Mouse (Mus musculus) forebrain, embryonic 16.5 days (tissue): Measurements from ENCODE around the gene Arfrp1. TPM values are rescaled to one million over a fixed set of nuclear protein-coding genes. Genes with fewer than 3 reads are reported as not detected.

ENCODE experiments used
- ATAC-seq: fragments of 200-750 bp; cut with Nextera tagmentation; 2 replicates; pipeline ENCODE4 v1.8.0; 2017; ENCODE audit warnings: mild to moderate bottlenecking, moderate library complexity
- H3K27ac ChIP-seq: fragments of 300-500 bp; sonication (generic); 2 replicates; pipeline ENCODE4 v1.5.1; 2014; ENCODE audit warnings: low read length, control low read depth
- H3K27me3 ChIP-seq: fragments of 300-500 bp; sonication (generic); replicated peaks from 2 replicates; pipeline ENCODE4 v1.6.1; 2014; ENCODE audit warnings: low read length; ENCODE audit not compliant: control insufficient read depth, insufficient read depth
- H3K36me3 ChIP-seq: fragments of 300-500 bp; sonication (generic); 2 replicates; pipeline ENCODE4 v1.6.1; 2014; ENCODE audit not compliant: control insufficient read depth, insufficient read depth
- H3K4me1 ChIP-seq: fragments of 300-500 bp; sonication (generic); replicated peaks from 2 replicates; pipeline ENCODE4 v1.6.1; 2014; ENCODE audit warnings: low read length; ENCODE audit not compliant: control insufficient read depth, insufficient read depth
- H3K4me2 ChIP-seq: fragments of 300-500 bp; sonication (generic); 2 replicates; pipeline ENCODE4 v1.6.1; 2014; ENCODE audit warnings: mild to moderate bottlenecking, low read length, control low read depth
- H3K4me3 ChIP-seq: fragments of 300-500 bp; sonication (generic); replicated peaks from 2 replicates; pipeline ENCODE4 v1.5.1; 2014; ENCODE audit warnings: mild to moderate bottlenecking, low read length, control low read depth
- H3K9ac ChIP-seq: fragments of 300-500 bp; sonication (generic); replicated peaks from 2 replicates; pipeline ENCODE4 v1.6.1; 2014; ENCODE audit warnings: low read depth, low read length, control low read depth
- H3K9me3 ChIP-seq: fragments of 300-500 bp; sonication (generic); 2 replicates; pipeline ENCODE4 v1.6.1; 2016; ENCODE audit warnings: low read length; ENCODE audit not compliant: control insufficient read depth
- WGBS: fragments of 180-500 bp; shearing (Covaris S2); extraction: QIAGEN DNeasy Blood & Tissue Kit; methylation state at CpG from one replicate; pipeline ENCODE4 v1.1.7; 2014; 5-methylcytosine and 5-hydroxymethylcytosine counted together
- polyA plus RNA-seq: library from polyadenylated mRNA; unstranded; fragments of >200 nt; fragmentation: Nextera tagmentation; extraction: Ambion mirVana; gene quantifications from 2 replicates; pipeline ENCODE4 v1.2.1, GENCODE M21; 2015

The Arfrp1 gene
- polyA plus RNA-seq, 1 experiment from 2014 or later = 107 TPM

DNA sequence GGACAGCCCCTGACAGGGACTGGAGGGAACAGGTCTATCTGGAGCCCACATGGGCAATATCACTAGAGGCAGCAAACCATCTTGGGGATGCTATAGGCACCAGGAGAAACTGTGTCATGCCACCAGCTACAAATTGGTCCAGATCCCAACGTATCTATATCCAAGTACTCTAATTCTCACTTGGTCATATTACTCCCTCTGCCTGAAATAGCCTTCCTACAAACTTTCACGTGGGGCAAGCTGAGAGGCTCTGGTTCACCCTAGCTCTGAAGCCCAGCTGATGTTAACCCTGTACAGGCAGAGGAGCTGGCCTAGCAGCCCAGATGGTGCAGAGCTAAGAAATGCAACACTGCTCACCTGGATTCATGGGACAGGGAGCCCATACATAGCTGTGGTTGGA, 26.3 kb upstream of the Arfrp1 start:
- no peaks in the 10 kb centered on the region for H3K4me1 ChIP-seq
- no peak overlapping the region for H3K4me3 ChIP-seq
- WGBS = 82% methylated on average over 2 of the region's 2 CpGs
- H3K9ac ChIP-seq = no peak overlapping the region
- H3K27me3 ChIP-seq = no peaks in the 10 kb centered on the region
- ATAC-seq = no peak
- no peak overlapping the region for H3K4me2 ChIP-seq
- H3K9me3 ChIP-seq = no peaks in the 10 kb centered on the region
- H3K36me3 ChIP-seq = 0 out of 2 replicates have a peak, but pooled peaks cover 2% of the 10 kb centered on the region
- H3K27ac ChIP-seq = no peak overlapping the region

- H3K4me1 ChIP-seq = no peaks in the 10 kb centered on the region
- no peaks in the 10 kb centered on the region for H3K27me3 ChIP-seq
- WGBS = 94% methylated on average over 15 of the region's 15 CpGs
- no peak for ATAC-seq
- no peak overlapping the region for H3K9ac ChIP-seq
- H3K4me3 ChIP-seq = no peak overlapping the region
- H3K36me3 ChIP-seq = 0 out of 2 replicates have a peak, but pooled peaks cover 2% of the 10 kb centered on the region
- H3K27ac ChIP-seq = no peak overlapping the region
- H3K4me2 ChIP-seq = no peak overlapping the region
- H3K9me3 ChIP-seq = no peaks in the 10 kb centered on the region
These were observed 25.8 kb upstream of the Arfrp1 start for GRCm38 (mm10) chr2:181391022-181391421.

DNA sequence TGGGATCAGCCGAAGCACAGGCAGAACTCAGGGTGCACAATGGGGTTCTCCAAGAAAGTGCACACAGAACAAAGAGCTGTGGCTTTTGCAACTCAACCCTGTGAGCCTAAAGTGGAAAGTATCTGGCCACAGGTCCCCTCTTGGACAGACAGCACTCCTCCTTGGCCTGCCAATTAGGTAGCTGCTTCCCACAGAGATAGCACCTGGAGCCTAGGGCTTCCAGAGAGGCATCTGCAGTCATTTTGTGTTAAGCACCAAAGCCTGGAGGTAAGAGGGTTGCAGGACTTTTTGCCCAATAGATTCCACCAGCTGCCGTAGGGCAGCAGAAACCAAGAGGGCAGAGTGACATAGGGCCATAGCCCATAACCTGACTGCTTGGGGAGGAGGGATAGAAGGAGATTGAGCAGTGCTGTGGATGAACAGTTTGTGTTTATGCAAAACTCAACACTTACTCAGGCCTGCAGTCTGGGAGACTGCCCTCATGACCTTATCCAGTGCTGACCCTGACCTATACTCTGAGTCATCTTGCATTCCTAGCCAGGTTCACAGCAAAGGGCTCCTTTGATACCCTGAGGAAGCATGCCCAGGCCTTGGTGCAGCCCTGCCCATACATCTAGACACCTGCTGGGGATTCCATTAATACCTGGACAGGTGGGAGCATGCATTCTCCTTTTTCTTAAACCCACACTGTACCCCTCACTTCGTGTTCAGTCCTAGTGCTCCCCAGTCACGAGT, 25.1 kb upstream of the Arfrp1 start:
- Histone ChIP-seq H3K27me3 (no peaks in the 10 kb centered on the region), H3K9ac (no peak overlapping the region), H3K36me3 (0 out of 2 replicates have a peak, but pooled peaks cover 2% of the 10 kb centered on the region), H3K4me1 (no peaks in the 10 kb centered on the region), H3K9me3 (no peaks in the 10 kb centered on the region), H3K4me3 (no peak overlapping the region), H3K4me2 (no peak overlapping the region), H3K27ac (no peak overlapping the region)
- 74% methylated on average over 4 of the region's 4 CpGs for WGBS
- no peak for ATAC-seq

GRCm38 (mm10) chr2:181386663-181387210, 21.5 kb upstream of the Arfrp1 start:
- Histone ChIP-seq H3K4me1 (no peaks in the 10 kb centered on the region), H3K4me3 (no peak overlapping the region), H3K4me2 (no peak overlapping the region), H3K9me3 (no peaks in the 10 kb centered on the region), H3K9ac (no peak overlapping the region), H3K27me3 (no peaks in the 10 kb centered on the region), H3K36me3 (peaks cover 7% of the 10 kb centered on the region), H3K27ac (no peak overlapping the region)
- no peak for ATAC-seq
- 90% methylated on average over 4 of the region's 4 CpGs for WGBS

DNA sequence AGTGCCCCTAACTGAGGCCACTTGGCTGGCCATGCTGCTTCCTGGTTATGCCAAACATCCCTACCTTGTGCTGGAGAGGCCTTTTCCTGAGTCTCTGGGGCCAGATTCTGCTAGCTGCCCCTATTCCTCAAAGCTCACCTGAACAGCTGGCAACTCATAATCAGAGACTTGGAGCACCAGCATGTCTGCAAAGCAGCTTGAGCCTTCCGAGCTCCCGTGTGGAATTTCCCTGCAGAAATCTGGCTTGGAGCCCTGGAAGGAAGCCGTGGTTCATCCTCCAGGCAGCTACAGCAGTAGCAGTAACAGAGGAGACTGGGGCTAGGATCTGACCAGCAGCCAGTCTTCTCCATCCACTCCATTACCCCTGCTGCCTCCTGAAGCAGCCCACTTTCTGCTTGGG, 20.7 kb upstream of the Arfrp1 start:
- no peak overlapping the region for H3K9ac ChIP-seq
- no peak overlapping the region for H3K4me3 ChIP-seq
- H3K36me3 ChIP-seq = peaks cover 10% of the 10 kb centered on the region
- no peak for ATAC-seq
- no peaks in the 10 kb centered on the region for H3K27me3 ChIP-seq
- no peak overlapping the region for H3K4me2 ChIP-seq
- H3K9me3 ChIP-seq = no peaks in the 10 kb centered on the region
- H3K27ac ChIP-seq = no peak overlapping the region
- no peaks in the 10 kb centered on the region for H3K4me1 ChIP-seq
- WGBS = 70% methylated on average over 3 of the region's 3 CpGs

DNA sequence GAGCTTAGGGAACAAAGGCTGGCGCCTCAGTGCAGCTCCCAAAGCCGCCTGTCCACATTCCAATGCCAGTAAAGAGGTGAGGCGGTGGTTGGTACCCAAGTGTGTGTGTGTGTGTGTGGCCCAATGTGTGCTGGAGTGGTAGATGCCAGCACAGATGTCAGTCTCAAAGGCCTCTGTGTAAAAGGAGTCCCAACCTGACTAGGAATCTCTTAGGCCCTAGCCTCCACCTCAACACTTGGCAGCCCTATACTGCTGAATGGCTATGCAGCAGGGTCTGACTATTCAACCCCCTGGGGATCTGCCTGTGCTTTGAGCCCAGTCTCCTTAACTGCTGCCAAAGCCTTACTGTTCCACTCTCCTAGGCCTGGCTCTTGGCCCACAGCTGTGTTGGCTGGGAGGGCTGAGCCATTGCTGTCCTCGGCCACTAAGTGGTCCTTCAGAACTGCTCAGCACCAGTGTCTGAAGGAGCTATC, 19.8 kb upstream of the Arfrp1 start:
- no peak overlapping the region for H3K4me2 ChIP-seq
- no peak overlapping the region for H3K4me3 ChIP-seq
- no peak overlapping the region for H3K9ac ChIP-seq
- H3K4me1 ChIP-seq = no peaks in the 10 kb centered on the region
- H3K27ac ChIP-seq = no peak overlapping the region
- 67% methylated on average over 4 of the region's 4 CpGs for WGBS
- peaks cover 16% of the 10 kb centered on the region for H3K36me3 ChIP-seq
- no peaks in the 10 kb centered on the region for H3K9me3 ChIP-seq
- H3K27me3 ChIP-seq = no peaks in the 10 kb centered on the region
- ATAC-seq = peak; percentile 52; the same call in 1 of the 2 replicates

- Histone ChIP-seq H3K9ac (no peak overlapping the region), H3K36me3 (peaks cover 16% of the 10 kb centered on the region), H3K4me2 (no peak overlapping the region), H3K27me3 (no peaks in the 10 kb centered on the region), H3K4me3 (no peak overlapping the region), H3K27ac (no peak overlapping the region), H3K9me3 (no peaks in the 10 kb centered on the region), H3K4me1 (no peaks in the 10 kb centered on the region)
- WGBS = 92% methylated on average over 7 of the region's 7 CpGs
- ATAC-seq = no peak
These were observed 19.3 kb upstream of the Arfrp1 start for GRCm38 (mm10) chr2:181384463-181384862.

- ATAC-seq = no peak
- Histone ChIP-seq H3K4me2 (no peak overlapping the region), H3K27me3 (no peaks in the 10 kb centered on the region), H3K4me1 (no peaks in the 10 kb centered on the region), H3K36me3 (peaks cover 17% of the 10 kb centered on the region), H3K9ac (no peak overlapping the region), H3K27ac (no peak overlapping the region), H3K4me3 (no peak overlapping the region), H3K9me3 (no peaks in the 10 kb centered on the region)
- 92% methylated on average over 6 of the region's 6 CpGs for WGBS
These were observed 16.6 kb upstream of the Arfrp1 start for GRCm38 (mm10) chr2:181381631-181382306.

GRCm38 (mm10) chr2:181381107-181381506, 15.9 kb upstream of the Arfrp1 start:
- H3K4me1 ChIP-seq = no peaks in the 10 kb centered on the region
- ATAC-seq = no peak
- no peak overlapping the region for H3K27ac ChIP-seq
- H3K9me3 ChIP-seq = no peaks in the 10 kb centered on the region
- 95% methylated on average over 5 of the region's 5 CpGs for WGBS
- no peaks in the 10 kb centered on the region for H3K27me3 ChIP-seq
- no peak overlapping the region for H3K4me2 ChIP-seq
- no peak overlapping the region for H3K4me3 ChIP-seq
- no peak overlapping the region for H3K9ac ChIP-seq
- peaks cover 17% of the 10 kb centered on the region for H3K36me3 ChIP-seq
